26 mouse cellular contexts compared by ENCODE assay signal in the genomic region with DNA sequence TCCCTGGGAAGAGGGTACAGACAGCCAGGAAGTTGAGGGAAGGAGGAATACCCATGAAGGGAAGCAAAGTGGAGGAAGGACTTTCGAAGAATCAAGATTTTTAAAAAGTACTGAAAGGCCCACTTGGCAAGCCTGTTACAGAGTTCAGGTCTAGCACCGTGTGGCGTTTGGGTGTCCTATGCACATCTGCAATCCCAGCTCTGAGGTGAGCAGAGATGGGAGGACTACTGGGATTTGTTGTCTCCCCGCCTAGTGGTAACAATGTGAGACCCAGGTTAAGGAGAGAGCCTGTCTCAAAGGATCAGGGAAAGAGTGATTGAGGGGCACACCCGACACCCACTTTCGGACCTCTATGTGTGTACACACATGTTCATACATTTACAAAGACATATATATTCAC.
"Had no signal": no experiment of that assay in that cellular context is flagged by ENCODE, and none has a peak within 500 bp of the region (broad histone marks: within the 10 kb centered on the region; RNA-seq: fewer than 3 reads in every experiment).

No protein-coding gene starts in this region.

- H3K27me3 ChIP-seq: embryonic facial prominence, embryonic 12.5 days; embryonic facial prominence, embryonic 13.5 days; embryonic facial prominence, embryonic 15.5 days; forebrain, embryonic 12.5 days; forebrain, embryonic 13.5 days; forebrain, embryonic 15.5 days had no signal

- H3K4me1 ChIP-seq: embryonic facial prominence, embryonic 13.5 days; embryonic facial prominence, embryonic 15.5 days; forebrain, embryonic 10.5 days; forebrain, embryonic 12.5 days; forebrain, embryonic 13.5 days; forebrain, embryonic 15.5 days had no signal

- H3K27ac ChIP-seq: embryonic facial prominence, embryonic 10.5 days; embryonic facial prominence, embryonic 12.5 days; embryonic facial prominence, embryonic 13.5 days; embryonic facial prominence, embryonic 15.5 days; forebrain, embryonic 10.5 days; forebrain, embryonic 12.5 days; forebrain, embryonic 13.5 days; forebrain, embryonic 15.5 days; gastrocnemius, adult 2 months; heart, adult 2 months had no signal

- H3K4me3 ChIP-seq: embryonic facial prominence, embryonic 10.5 days; embryonic facial prominence, embryonic 12.5 days; embryonic facial prominence, embryonic 13.5 days; embryonic facial prominence, embryonic 15.5 days; erythroblast, embryonic 14.5 days; forebrain, embryonic 10.5 days; forebrain, embryonic 12.5 days; forebrain, embryonic 13.5 days; forebrain, embryonic 15.5 days; gastrocnemius, adult 2 months; heart, adult 2 months had no signal

- H3K36me3 ChIP-seq: embryonic facial prominence, embryonic 10.5 days; embryonic facial prominence, embryonic 12.5 days; embryonic facial prominence, embryonic 13.5 days; embryonic facial prominence, embryonic 15.5 days; forebrain, embryonic 10.5 days; forebrain, embryonic 12.5 days had no signal

- H3K9me3 ChIP-seq: embryonic facial prominence, embryonic 10.5 days; embryonic facial prominence, embryonic 12.5 days; embryonic facial prominence, embryonic 13.5 days; embryonic facial prominence, embryonic 15.5 days; forebrain, embryonic 10.5 days; forebrain, embryonic 12.5 days; forebrain, embryonic 13.5 days; forebrain, embryonic 15.5 days had no signal

- DNase-seq: cerebellum, adult 2 months; cerebellum, adult 8-10 months; cerebellum, adult 9-10 months; cerebellum, adult 9-11 months; cerebellum, postnatal 10 days; cerebellum, postnatal 14 days; cerebellum, postnatal 25 days; cerebellum, postnatal 36 days; embryo, embryonic 11 days; forebrain, postnatal 0 days; gastrocnemius, adult 2 months; gastrocnemius, postnatal 10 days; gastrocnemius, postnatal 14 days; gastrocnemius, postnatal 25 days; gastrocnemius, postnatal 36 days; heart, adult 18-20 months; heart, adult 2 months had no signal
